Mouse (Mus musculus): Measurements from ENCODE around the gene Ttc24.

The Ttc24 gene

GRCm38 (mm10) chr3:88022322-88023191, 55.5 kb downstream of the Ttc24 start:
- DNase-seq (ENCODE audit: low spot score in 2 of 2), result peak; percentile 52 to 76

Data from cerebellum, postnatal 4 days (tissue).